Mouse (Mus musculus): ENCODE results near the gene Mtg2.

Gene Mtg2

GRCm38 (mm10) chr2:180051986-180052733 lies 18.2 kb upstream of the Mtg2 start:
- DNase-seq (ENCODE audit: low spot score in 2 of 2): no peak

DNA sequence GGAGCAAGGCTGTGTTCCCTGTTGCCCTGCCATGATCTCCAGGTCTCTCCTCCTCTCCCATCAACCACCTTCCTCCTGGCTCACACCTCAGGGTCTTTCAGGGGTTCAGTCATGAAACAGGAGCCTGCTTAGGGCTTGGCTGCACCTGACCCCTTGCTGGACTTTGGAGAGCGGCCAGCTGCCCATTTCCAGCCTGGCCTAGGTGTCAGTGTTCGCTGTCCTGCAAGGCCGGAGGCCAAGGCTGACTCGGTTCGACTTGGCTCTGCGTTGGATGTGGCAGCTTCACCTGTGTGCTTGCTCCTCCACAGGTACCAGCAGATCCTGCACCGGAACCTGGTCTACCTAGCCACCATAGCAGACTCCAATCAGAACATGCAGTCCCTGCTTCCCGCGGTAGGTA lies 17.4 kb upstream of the Mtg2 start:
- no peak for DNase-seq (ENCODE audit: low spot score in 2 of 2)

DNA sequence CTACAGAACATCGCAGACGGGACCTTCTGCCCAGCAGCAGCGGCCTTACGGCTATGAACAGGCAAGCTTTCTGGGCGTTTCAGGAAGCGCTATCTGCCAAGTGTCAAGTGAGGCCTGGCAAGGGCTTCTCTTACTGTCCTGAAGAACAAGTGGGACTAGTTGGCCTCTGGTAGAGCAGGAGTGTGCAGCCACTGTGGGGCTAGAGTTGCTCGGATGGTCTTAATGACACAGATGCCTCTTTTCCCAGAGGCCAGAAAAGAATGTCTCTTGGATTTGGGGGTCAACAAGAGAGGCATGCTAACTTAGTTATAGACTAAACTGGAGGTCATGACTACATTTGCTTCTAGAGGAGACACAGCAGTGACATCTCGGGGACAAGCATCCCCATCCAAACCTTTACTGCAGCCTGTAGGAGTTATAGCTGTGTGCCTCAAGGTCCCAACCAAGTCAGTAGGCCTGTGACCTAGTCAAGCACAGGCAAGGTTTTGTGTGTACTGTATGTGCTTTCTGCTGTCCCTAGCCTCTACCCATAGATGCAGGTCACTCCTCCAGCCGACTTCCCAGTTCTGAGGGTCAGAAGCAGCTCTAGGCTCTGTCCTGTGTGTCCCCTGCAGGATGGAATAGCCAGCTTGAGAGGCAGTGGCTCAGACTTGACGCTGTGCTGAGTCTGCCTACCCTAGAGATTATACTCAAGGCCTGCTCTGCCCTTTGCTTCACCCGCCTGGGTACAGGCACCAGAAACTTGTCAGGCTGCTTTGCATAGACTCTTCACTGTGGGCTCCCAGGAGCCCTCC lies 6.9 kb upstream of the Mtg2 start:
- DNase-seq (ENCODE audit: low spot score in 2 of 2): no peak

- DNase-seq (ENCODE audit: low spot score in 2 of 2): no peak
These were observed 463 bp upstream of the Mtg2 start for GRCm38 (mm10) chr2:180069770-180070480.

- DNase-seq (ENCODE audit: low spot score in 2 of 2): no peak
These were observed 1.3 kb downstream of the Mtg2 start for GRCm38 (mm10) chr2:180071671-180072070.

GRCm38 (mm10) chr2:180072886-180073285 lies 2.5 kb downstream of the Mtg2 start:
- DNase-seq (ENCODE audit: low spot score in 2 of 2): no peak

- DNase-seq (ENCODE audit: low spot score in 2 of 2): no peak
These were observed 7.2 kb downstream of the Mtg2 start for GRCm38 (mm10) chr2:180077622-180078021.

GRCm38 (mm10) chr2:180080680-180081079 lies 10.3 kb downstream of the Mtg2 start:
- no peak for DNase-seq (ENCODE audit: low spot score in 2 of 2)

- DNase-seq (ENCODE audit: low spot score in 2 of 2): no peak
These were observed 12.7 kb downstream of the Mtg2 start for GRCm38 (mm10) chr2:180083063-180083462.

- DNase-seq (ENCODE audit: low spot score in 2 of 2): no peak
These were observed 14.2 kb downstream of the Mtg2 start for GRCm38 (mm10) chr2:180084565-180084964.

- DNase-seq (ENCODE audit: low spot score in 2 of 2): no peak
These were observed 15.7 kb downstream of the Mtg2 start for GRCm38 (mm10) chr2:180085926-180086636.

- DNase-seq (ENCODE audit: low spot score in 2 of 2): no peak
These were observed 16.2 kb downstream of the Mtg2 start for GRCm38 (mm10) chr2:180086637-180087027.

- DNase-seq (ENCODE audit: low spot score in 2 of 2): no peak
These were observed 17.1 kb downstream of the Mtg2 start for GRCm38 (mm10) chr2:180087472-180087871.

DNA sequence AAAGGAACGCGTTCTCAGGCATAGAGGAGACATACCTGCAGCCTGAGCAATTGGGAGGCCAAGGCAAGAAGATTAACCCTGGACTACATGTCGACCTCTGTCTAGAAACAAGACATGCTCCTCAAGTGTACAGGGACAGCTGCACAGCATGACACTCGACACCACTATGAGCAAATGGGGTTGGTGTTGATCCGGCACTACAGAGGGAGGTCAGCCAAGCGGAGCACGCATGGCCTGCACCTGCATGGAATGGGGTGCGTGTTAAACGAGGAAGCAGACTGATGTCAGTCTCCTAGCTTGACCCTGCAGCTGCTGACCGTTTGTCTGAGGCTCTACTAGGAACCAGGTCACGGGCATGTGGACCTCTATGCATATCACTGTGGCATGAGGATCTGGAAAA lies 19.9 kb downstream of the Mtg2 start:
- no peak for DNase-seq (ENCODE audit: low spot score in 2 of 2)

- no peak for DNase-seq (ENCODE audit: low spot score in 2 of 2)
These were observed 25.3 kb downstream of the Mtg2 start for GRCm38 (mm10) chr2:180095711-180096110.

GRCm38 (mm10) chr2:180097585-180097984 lies 27.2 kb downstream of the Mtg2 start:
- DNase-seq (ENCODE audit: low spot score in 2 of 2): no peak

DNA sequence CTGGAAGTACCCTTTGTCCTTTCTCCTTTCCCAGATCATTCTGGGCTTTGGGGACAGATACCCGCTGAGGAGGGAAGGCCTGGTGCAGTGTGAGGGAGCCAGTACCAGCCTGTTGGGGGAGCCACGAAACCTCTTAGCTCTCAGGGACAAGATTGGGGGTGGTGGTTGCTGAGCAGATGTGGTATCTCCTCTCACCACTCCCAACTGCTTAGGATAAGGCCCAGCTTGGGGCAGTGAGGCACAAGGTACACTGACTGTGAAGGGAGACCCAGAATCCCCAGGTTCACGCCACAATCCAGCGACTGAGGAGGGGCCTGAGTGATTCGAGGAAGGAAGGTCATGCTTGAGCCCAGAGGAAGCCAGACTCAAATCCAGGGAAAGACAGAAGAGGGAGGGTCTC lies 27.8 kb downstream of the Mtg2 start:
- no peak for DNase-seq (ENCODE audit: low spot score in 2 of 2)

DNA sequence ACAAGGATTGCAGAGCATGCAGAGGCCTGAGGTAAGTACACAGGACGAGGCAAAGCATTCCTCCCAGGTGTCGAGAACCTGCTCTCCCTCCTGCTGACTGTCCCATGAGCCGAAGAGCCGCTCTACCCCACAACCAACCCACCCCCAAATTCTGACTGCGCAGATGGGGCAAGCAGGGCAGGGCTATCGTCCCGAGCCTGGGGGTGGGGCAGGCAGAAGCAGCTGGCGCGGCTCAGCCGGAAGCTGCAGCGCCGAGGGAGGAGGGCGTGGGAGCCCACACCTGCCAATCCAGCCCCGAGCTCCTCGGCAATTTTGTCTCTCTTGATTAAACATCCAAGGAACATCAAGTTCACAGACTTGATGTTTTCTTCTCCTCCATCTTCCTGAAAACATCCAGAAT lies 29.1 kb downstream of the Mtg2 start:
- DNase-seq (ENCODE audit: low spot score in 2 of 2): no peak

DNA sequence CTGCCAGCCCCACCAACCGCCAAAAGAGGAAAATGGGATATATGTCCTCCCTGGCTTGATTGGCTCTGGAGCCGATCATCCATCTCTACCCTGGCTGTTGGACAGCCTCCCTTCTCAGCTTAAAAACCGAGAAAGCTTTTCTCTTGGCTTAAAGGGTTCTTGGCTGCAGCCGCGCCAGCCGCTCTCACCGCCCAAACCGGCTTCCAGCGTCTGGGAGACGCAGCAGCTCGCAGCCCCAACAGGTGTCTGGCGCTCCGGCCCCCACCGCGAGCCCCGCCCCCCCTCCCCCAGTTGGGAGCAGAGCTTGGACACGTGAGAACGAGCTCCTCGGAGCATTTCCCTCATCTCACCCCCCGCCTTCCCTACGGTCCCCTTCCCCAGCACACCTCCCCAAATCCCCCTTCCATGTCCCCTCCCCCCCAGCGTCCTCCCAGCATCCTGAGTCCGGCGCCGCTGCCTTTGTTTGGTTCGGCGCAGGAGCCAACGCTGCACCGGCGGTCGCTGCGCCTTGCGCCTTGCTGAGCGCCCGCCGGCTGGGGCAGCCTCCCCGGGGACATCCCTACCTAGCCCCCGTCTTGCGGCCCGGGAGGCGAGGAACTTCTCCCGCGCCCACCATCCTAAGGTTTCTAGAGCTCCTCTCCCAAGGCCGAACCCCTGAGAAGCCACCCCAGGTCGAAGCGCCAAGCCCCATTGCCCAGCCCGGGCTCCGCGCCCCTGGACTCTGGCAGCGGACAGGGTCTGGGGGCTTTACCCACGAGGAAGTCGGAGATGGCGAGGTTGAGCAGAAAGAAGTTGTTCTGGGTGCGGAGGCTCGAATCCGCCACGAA lies 33.0 kb downstream of the Mtg2 start:
- no peak for DNase-seq (ENCODE audit: low spot score in 2 of 2)

- DNase-seq (ENCODE audit: low spot score in 2 of 2): peak in 1 of 2 experiments; percentile 45
These were observed 33.7 kb downstream of the Mtg2 start, which contains the start of gene Hrh3 for GRCm38 (mm10) chr2:180103978-180104658. Gene Hrh3, minus strand, starts transcription at chr2:180104488.
